Mouse (Mus musculus) Patski (cell line): ENCODE measurements around the gene Ccdc181. TPM values are rescaled to one million over a fixed set of nuclear protein-coding genes. Genes with fewer than 3 reads are reported as not detected.

Experiments
- ATAC-seq: fragments of 100-300 bp; one replicate; pipeline ENCODE4 v1.8.0; 2021
- CTCF ChIA-PET: fragments of 350-600 bp; sonication (Branson Sonifier 250); formaldehyde crosslinking; loops from one replicate; lab custom pipeline; 2022; ENCODE audit warnings: inconsistent platforms; lab: Charles Lee
- POLR2A ChIA-PET: fragments of 350-600 bp; sonication (Branson Sonifier 250); formaldehyde crosslinking; loops from one replicate; lab custom pipeline; 2022; ENCODE audit warnings: antibody characterized with exemption, inconsistent platforms; lab: Charles Lee
- DNase-seq: peaks from one replicate; pipeline ENCODE4 v3.0.0-alpha.2; 2011; ENCODE audit warnings: low read depth, low spot score
- H3K27me3 ChIP-seq: fragments of 371-371 bp; one replicate; pipeline ENCODE4 v1.5.1; 2021
- CTCF ChIP-seq: fragments of 100-300 bp; IDR thresholded peaks from one replicate; pipeline ENCODE4 v1.5.1; 2021
- in situ Hi-C: fragments of 300-500 bp; cut with MboI; formaldehyde crosslinking; loops from 3 replicates; pipeline ENCODE4 v1.11.1; 2018; ENCODE audit warnings: low pct_unique_long_range_greater_than_20kb, mixed read lengths
- polyA plus RNA-seq: library from polyadenylated mRNA; unstranded; gene quantifications from one replicate; pipeline ENCODE4 v1.2.3, GENCODE M21; 2021

Ccdc181 gene
- polyA plus RNA-seq, 1 experiment from 2014 or later, result 36.0 TPM

DNA sequence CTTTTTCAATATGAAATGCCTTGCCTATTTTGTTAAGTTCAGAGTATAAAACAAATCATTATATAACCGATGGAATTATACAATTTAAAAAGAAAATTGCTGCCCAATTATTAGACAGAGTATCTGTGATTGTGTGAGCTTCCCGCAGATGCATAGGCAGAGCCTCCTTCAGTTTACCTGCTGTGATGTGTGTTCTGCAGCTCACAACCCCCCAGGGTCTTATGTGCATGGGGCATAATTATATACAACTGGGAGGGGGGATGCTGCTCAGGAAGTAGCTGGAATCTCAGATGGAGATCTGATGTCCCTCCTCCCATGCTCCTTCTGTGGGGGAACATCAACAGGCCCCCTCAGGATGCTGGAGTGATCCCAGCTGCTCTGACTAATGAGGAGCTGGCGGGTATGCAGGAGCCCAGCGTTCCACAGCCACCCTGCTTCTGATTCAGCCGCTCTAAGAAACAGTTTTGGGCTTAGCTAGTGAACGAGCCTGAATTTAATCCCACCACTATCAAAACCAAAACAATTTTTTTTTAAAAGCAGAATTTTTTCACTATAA, 51.3 kb downstream of the Ccdc181 start:
- H3K27me3 ChIP-seq, result no peaks in the 10 kb centered on the region
- ChIA-PET CTCF (interaction anchor here (1.2 to 2.3 kb wide), 3 partner anchors 8 to 20 kb away, joined by 3 to 11 read pairs (median 4); no protein-coding TSS in a partner anchor), POLR2A (interaction anchor here (1.0 kb wide), 1 partner anchor 9 kb away, joined by 3 read pairs; no protein-coding TSS in a partner anchor)
- ATAC-seq, result no peak
- TF ChIP-seq CTCF, result no peak
- in situ Hi-C loops, result no loop called here
- DNase-seq, result no peak

GRCm38 (mm10) chr1:164327764-164328163, 52.4 kb downstream of the Ccdc181 start:
- ChIA-PET CTCF (interaction anchor here (0.7 to 2.3 kb wide), 4 partner anchors 11 to 18 kb away, joined by 3 to 11 read pairs (median 4); no protein-coding TSS in a partner anchor), POLR2A (no interaction called here)
- TF ChIP-seq CTCF, result no peak
- H3K27me3 ChIP-seq, result no peaks in the 10 kb centered on the region
- DNase-seq (no peak), ATAC-seq (no peak)
- in situ Hi-C loops, result no loop called here

DNA sequence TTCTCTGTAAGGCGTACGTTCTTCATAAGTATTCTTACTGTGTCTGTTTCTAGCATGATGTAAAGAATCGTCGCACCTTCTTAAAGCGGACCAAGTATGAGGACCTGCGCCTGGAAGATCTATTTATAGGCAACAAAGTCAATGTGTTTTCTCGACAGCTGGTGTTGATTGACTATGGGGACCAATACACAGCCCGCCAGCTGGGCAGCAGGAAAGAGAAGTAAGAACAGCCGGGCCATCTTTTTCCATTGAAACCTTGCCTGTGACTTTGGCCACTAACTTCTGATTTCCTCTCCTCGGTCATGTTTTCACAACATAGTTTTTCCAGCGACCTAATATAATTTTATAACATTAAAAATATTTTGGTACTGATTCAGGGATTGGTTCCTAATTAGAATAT, 57.2 kb downstream of the Ccdc181 start:
- ATAC-seq (no peak), DNase-seq (no peak)
- no peaks in the 10 kb centered on the region for H3K27me3 ChIP-seq
- ChIA-PET CTCF (interaction anchor here (0.9 to 1.2 kb wide), 2 partner anchors 13 to 26 kb away, joined by 3 read pairs; no protein-coding TSS in a partner anchor), POLR2A (no interaction called here)
- in situ Hi-C loops, result no loop called here
- TF ChIP-seq CTCF, result no peak

GRCm38 (mm10) chr1:164335435-164335834, 60.0 kb downstream of the Ccdc181 start:
- DNase-seq (no peak), ATAC-seq (no peak)
- CTCF ChIA-PET, result interaction anchor here (0.8 to 2.1 kb wide), 5 partner anchors 9 to 798 kb away, joined by 3 to 8 read pairs (median 4); no protein-coding TSS in a partner anchor
- no peaks in the 10 kb centered on the region for H3K27me3 ChIP-seq
- POLR2A ChIA-PET, result interaction anchor here (1.3 kb wide), 1 partner anchor 9 kb away, joined by 3 read pairs; no protein-coding TSS in a partner anchor
- TF ChIP-seq CTCF, result no peak
- in situ Hi-C loops, result no loop called here

GRCm38 (mm10) chr1:164335846-164336245, 60.5 kb downstream of the Ccdc181 start:
- CTCF ChIA-PET, result interaction anchor here (1.1 to 1.6 kb wide), 3 partner anchors 9 to 14 kb away, joined by 3 to 5 read pairs (median 4); no protein-coding TSS in a partner anchor
- in situ Hi-C loops, result no loop called here
- POLR2A ChIA-PET, result interaction anchor here (1.3 kb wide), 1 partner anchor 10 kb away, joined by 3 read pairs; no protein-coding TSS in a partner anchor
- DNase-seq (no peak), ATAC-seq (no peak)
- no peaks in the 10 kb centered on the region for H3K27me3 ChIP-seq
- TF ChIP-seq CTCF, result no peak

Other genes with a start within 250 kb of the Ccdc181 start
- gene Sele, start 227.4 kb upstream of the Ccdc181 start, polyA plus RNA-seq, result not detected
- not detected for gene Sell, start 213.6 kb upstream of the Ccdc181 start, polyA plus RNA-seq
- gene Selp, start 160.3 kb upstream of the Ccdc181 start, polyA plus RNA-seq, result 0.05 TPM
- 0.74 TPM for gene F5, start 123.7 kb upstream of the Ccdc181 start, polyA plus RNA-seq
- 13.0 TPM for gene Slc19a2, start 26.5 kb upstream of the Ccdc181 start, polyA plus RNA-seq
- gene Nme7, start 28.5 kb downstream of the Ccdc181 start, polyA plus RNA-seq, result 56.0 TPM
- 20.9 TPM for gene Blzf1, start 31.9 kb downstream of the Ccdc181 start, polyA plus RNA-seq
- gene Atp1b1, start 182.8 kb downstream of the Ccdc181 start, polyA plus RNA-seq, result 1,457 TPM